Mouse (Mus musculus): ENCODE measurements around the gene Arap2. TPM values are rescaled to one million over a fixed set of nuclear protein-coding genes. Genes with fewer than 3 reads are reported as not detected.

Gene Arap2
- 20.2 and 25.5 TPM in 2 replicates for polyA plus RNA-seq (2015; fragmentation: Nextera tagmentation; extraction: Ambion mirVana)

DNA sequence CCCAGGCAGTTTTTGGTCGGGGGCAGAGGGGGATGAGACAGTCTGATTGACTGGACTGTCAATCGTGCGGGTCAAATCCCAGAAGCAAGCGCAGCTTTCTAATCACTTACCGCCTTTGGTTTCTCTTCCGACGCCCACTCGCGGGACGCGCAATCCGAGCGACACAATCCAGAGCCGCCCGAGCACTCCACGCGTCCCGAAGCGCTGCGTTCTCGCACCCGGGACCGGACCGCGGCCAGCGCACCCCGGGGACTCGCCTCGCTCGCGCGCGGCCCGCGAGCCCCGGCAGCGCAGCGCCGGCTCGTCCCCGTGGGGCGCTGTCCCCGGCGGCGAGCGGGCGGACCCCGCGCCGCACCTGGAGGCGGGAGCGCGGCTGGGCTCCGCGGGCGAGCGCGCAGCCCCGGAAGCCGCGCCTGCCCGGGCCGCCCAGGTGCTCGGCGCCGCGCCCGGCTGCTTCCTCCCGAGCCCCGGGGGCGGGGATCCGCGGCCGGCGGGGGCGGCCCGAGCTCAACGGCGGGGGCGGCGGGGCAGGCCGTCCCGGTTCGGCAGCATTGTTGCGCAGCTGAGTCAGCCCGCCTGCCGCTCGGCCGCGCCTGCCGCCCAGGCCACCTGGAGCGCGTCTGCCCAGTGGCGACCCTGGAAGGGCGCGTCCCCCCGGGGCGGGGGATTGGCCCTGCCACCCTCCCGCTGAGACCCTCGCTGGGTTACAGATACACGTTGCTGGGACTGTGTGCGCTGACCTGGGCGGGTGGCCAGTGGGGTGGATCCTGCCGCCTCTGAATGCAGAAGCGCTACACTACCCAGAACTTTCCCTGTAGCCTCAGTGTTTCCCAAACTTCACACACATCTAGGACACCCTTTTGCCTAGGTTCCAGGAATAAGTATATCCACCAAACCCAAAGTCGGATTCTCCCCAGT lies at the start of gene Arap2:
Gene Arap2, minus strand, starts transcription at position 376 of the 918 bp plus-strand sequence.
- H3K36me3 ChIP-seq (ENCODE audit: insufficient read depth, low read length): no peaks in the 10 kb centered on the region
- ATAC-seq: peak; percentile 88
- WGBS: under 1% methylated on average over 52 of the region's 106 CpGs
- H3K4me3 ChIP-seq (ENCODE audit: low read depth, low read length): peak within 1 kb of the TSS; percentile 68
- H3K4me2 ChIP-seq (replicated peaks; ENCODE audit: low read depth, low read length): peak within 1 kb of the TSS; percentile 71
- H3K27ac ChIP-seq (ENCODE audit: low read length): peak within 1 kb of the TSS; percentile 76
- no peaks in the 10 kb centered on the region for H3K9me3 ChIP-seq (ENCODE audit: low read length)
- H3K9ac ChIP-seq (replicated peaks; ENCODE audit: low read depth): peak within 1 kb of the TSS; percentile 52
- no peak for TF ChIP-seq CTCF (IDR thresholded peaks at IDR 0.05)
- TF ChIP-seq EP300 (IDR thresholded peaks at IDR 0.05): no peak
- H3K27me3 ChIP-seq (replicated peaks; ENCODE audit: insufficient read depth, low read length): no peaks in the 10 kb centered on the region
- peak; percentile 83 for DNase-seq (ENCODE audit: low spot score)
- peaks cover 5% of the 10 kb centered on the region; the same call in 1 of the 2 replicates for H3K4me1 ChIP-seq (ENCODE audit: insufficient read depth, low read depth, low read length)

DNA sequence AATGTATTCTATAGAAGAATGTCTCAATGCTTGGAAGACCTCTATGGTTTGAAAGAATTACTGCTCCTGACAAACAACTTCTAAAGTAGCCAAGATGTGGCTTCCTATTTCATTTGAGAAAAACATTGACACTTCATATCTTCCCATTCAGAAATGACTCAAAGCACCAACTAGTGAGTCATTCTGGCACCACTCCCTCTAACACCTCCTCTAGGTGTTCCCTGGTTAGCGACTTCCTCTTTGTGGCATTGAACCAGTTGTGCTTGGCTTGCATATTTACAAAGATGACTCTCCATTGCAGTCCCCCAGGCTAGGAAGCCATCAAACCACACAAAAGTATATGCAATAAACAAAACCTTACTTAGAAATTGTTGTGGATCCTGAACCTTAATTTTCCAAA lies 49.8 kb upstream of the Arap2 start:
- no peak for ATAC-seq
- H3K4me1 ChIP-seq (ENCODE audit: insufficient read depth, low read depth, low read length): no peaks in the 10 kb centered on the region
- 68% methylated on average over 1 of the region's 1 CpGs for WGBS

DNA sequence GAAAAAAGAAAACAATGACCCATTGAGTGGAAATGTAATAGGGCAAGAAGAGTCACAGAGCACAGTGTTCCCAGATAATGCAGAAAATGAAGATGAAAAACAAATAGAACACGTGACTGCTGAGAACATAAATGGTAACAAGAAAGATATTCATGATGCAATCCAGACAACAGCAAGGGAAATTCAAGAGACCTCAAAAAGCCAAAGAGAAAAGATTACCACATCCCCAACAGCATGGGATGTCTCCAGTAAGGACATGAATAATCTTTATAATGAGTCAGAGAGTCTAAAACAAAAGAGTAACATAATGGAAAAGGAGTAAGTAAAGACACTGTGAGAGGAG lies 48.1 kb upstream of the Arap2 start:
- no peak overlapping the region for H3K27ac ChIP-seq (ENCODE audit: low read length)
- no peak overlapping the region for H3K9ac ChIP-seq (replicated peaks; ENCODE audit: low read depth)
- H3K4me3 ChIP-seq (ENCODE audit: low read depth, low read length): no peak overlapping the region
- 55% methylated on average over 1 of the region's 1 CpGs for WGBS
- ATAC-seq: no peak
- no peak overlapping the region for H3K4me2 ChIP-seq (replicated peaks; ENCODE audit: low read depth, low read length)
- H3K4me1 ChIP-seq (ENCODE audit: insufficient read depth, low read depth, low read length): no peaks in the 10 kb centered on the region
- no peaks in the 10 kb centered on the region for H3K36me3 ChIP-seq (ENCODE audit: insufficient read depth, low read length)
- no peaks in the 10 kb centered on the region for H3K27me3 ChIP-seq (replicated peaks; ENCODE audit: insufficient read depth, low read length)
- TF ChIP-seq CTCF (IDR thresholded peaks at IDR 0.05) (no peak), EP300 (IDR thresholded peaks at IDR 0.05) (no peak)
- DNase-seq (ENCODE audit: low spot score): no peak
- no peaks in the 10 kb centered on the region for H3K9me3 ChIP-seq (ENCODE audit: low read length)

More for the DNA sequence above, 49.8 kb upstream of the Arap2 start:
- no peaks in the 10 kb centered on the region for H3K9me3 ChIP-seq (ENCODE audit: low read length)
- no peak overlapping the region for H3K4me2 ChIP-seq (replicated peaks; ENCODE audit: low read depth, low read length)
- H3K9ac ChIP-seq (replicated peaks; ENCODE audit: low read depth): no peak overlapping the region
- no peaks in the 10 kb centered on the region for H3K36me3 ChIP-seq (ENCODE audit: insufficient read depth, low read length)
- H3K27me3 ChIP-seq (replicated peaks; ENCODE audit: insufficient read depth, low read length): no peaks in the 10 kb centered on the region
- no peak overlapping the region for H3K4me3 ChIP-seq (ENCODE audit: low read depth, low read length)
- no peak for DNase-seq (ENCODE audit: low spot score)
- H3K27ac ChIP-seq (ENCODE audit: low read length): no peak overlapping the region
- TF ChIP-seq EP300 (IDR thresholded peaks at IDR 0.05): no peak
- TF ChIP-seq CTCF (IDR thresholded peaks at IDR 0.05): no peak

DNA sequence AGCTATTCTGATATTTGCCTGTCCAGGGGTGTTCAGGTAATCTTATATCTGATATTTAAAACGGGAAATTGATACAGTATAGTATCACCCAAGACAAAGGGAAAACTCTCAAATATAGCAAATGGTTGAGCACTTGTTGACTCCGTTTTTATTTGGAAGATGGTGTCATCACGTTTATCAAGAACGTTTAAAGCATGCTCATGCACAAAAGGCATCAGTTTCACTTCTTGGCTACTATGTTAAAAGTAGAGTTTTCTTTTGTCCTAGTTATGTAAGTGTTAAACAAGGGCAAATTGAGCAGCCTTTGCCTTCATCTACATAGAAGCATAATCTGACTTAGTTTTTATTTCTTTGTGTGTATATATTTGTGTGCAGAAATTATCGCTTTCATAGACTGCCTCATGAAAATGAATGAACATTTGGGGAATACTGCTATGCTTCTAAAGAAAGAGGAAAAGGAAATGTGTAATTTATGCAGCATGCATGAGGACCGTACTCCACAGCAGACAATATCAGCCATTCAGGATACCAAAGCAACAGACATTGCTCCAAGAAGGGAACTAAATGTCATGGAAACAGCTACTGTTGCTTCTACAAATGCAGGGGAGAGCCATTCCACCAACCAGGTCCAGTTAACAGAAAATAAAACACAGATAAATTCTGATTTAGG lies 47.6 kb upstream of the Arap2 start, which contains the start of gene Dthd1:
Gene Dthd1, plus strand, starts transcription at position 422 of the 670 bp plus-strand sequence.
- TF ChIP-seq CTCF (IDR thresholded peaks at IDR 0.05) (no peak), EP300 (IDR thresholded peaks at IDR 0.05) (no peak)
- Histone ChIP-seq H3K27me3 (replicated peaks; ENCODE audit: insufficient read depth, low read length) (no peaks in the 10 kb centered on the region), H3K4me3 (ENCODE audit: low read depth, low read length) (no peak within 1 kb of the TSS), H3K9ac (replicated peaks; ENCODE audit: low read depth) (no peak within 1 kb of the TSS), H3K27ac (ENCODE audit: low read length) (no peak within 1 kb of the TSS), H3K9me3 (ENCODE audit: low read length) (0 out of 2 replicates have a peak, but pooled peaks cover under 1% of the 10 kb centered on the region), H3K36me3 (ENCODE audit: insufficient read depth, low read length) (no peaks in the 10 kb centered on the region), H3K4me2 (replicated peaks; ENCODE audit: low read depth, low read length) (no peak within 1 kb of the TSS), H3K4me1 (ENCODE audit: insufficient read depth, low read depth, low read length) (no peaks in the 10 kb centered on the region)
- DNase-seq (ENCODE audit: low spot score): no peak
- WGBS: 80% methylated on average over 6 of the region's 6 CpGs
- ATAC-seq: no peak

GRCm38 (mm10) chr5:62792776-62793175 lies 26.8 kb upstream of the Arap2 start:
- no peaks in the 10 kb centered on the region for H3K27me3 ChIP-seq (replicated peaks; ENCODE audit: insufficient read depth, low read length)
- no peak for TF ChIP-seq EP300 (IDR thresholded peaks at IDR 0.05)
- no peak for TF ChIP-seq CTCF (IDR thresholded peaks at IDR 0.05)
- no peak overlapping the region for H3K4me2 ChIP-seq (replicated peaks; ENCODE audit: low read depth, low read length)
- no peaks in the 10 kb centered on the region for H3K4me1 ChIP-seq (ENCODE audit: insufficient read depth, low read depth, low read length)
- H3K4me3 ChIP-seq (ENCODE audit: low read depth, low read length): no peak overlapping the region
- H3K27ac ChIP-seq (ENCODE audit: low read length): no peak overlapping the region
- ATAC-seq: no peak
- no peaks in the 10 kb centered on the region for H3K36me3 ChIP-seq (ENCODE audit: insufficient read depth, low read length)
- H3K9ac ChIP-seq (replicated peaks; ENCODE audit: low read depth): no peak overlapping the region
- 81% methylated on average over 1 of the region's 1 CpGs for WGBS
- no peaks in the 10 kb centered on the region for H3K9me3 ChIP-seq (ENCODE audit: low read length)
- DNase-seq (ENCODE audit: low spot score): no peak

GRCm38 (mm10) chr5:62790921-62791564 lies 25.1 kb upstream of the Arap2 start:
- WGBS: 91% methylated on average over 5 of the region's 5 CpGs
- no peak overlapping the region for H3K4me2 ChIP-seq (replicated peaks; ENCODE audit: low read depth, low read length)
- no peaks in the 10 kb centered on the region for H3K9me3 ChIP-seq (ENCODE audit: low read length)
- H3K9ac ChIP-seq (replicated peaks; ENCODE audit: low read depth): no peak overlapping the region
- no peak overlapping the region for H3K4me3 ChIP-seq (ENCODE audit: low read depth, low read length)
- ATAC-seq (no peak), DNase-seq (ENCODE audit: low spot score) (no peak)
- TF ChIP-seq EP300 (IDR thresholded peaks at IDR 0.05): no peak
- no peak for TF ChIP-seq CTCF (IDR thresholded peaks at IDR 0.05)
- H3K27me3 ChIP-seq (replicated peaks; ENCODE audit: insufficient read depth, low read length): no peaks in the 10 kb centered on the region
- H3K4me1 ChIP-seq (ENCODE audit: insufficient read depth, low read depth, low read length): no peaks in the 10 kb centered on the region
- H3K27ac ChIP-seq (ENCODE audit: low read length): no peak overlapping the region
- no peaks in the 10 kb centered on the region for H3K36me3 ChIP-seq (ENCODE audit: insufficient read depth, low read length)
